Mouse (Mus musculus) MEL (cell line): ENCODE measurements around the gene Hhatl. TPM values are rescaled to one million over a fixed set of nuclear protein-coding genes. Genes with fewer than 3 reads are reported as not detected.

Experiments used
- DNase-seq: peaks from one replicate; pipeline ENCODE4 v3.0.0; 2011; ENCODE audit warnings: low read depth, low spot score
- H3K27ac ChIP-seq: 2 replicates; pipeline ENCODE4 v1.5.1; 2012; ENCODE audit warnings: low read depth, mild to moderate bottlenecking, control low read depth, low read length, moderate library complexity; ENCODE audit not compliant: control insufficient read depth
- H3K27me3 ChIP-seq, 2 experiments: fragments of 150-350 bp in 1 of 2; sonication (generic) in 1 of 2; 2 replicates each; pipeline ENCODE4 v1.6.1; 2012; ENCODE audit warnings: low read length in 2 of 2, mild to moderate bottlenecking in 2 of 2, improper control_type of control experiment in 1 of 2, moderate library complexity in 1 of 2; ENCODE audit not compliant: insufficient read depth in 2 of 2, control insufficient read depth in 1 of 2
- H3K36me3 ChIP-seq, 2 experiments: 2 replicates each; pipeline ENCODE4 v1.6.1; 2012 to 2014; ENCODE audit warnings: low read length in 2 of 2, improper control_type of control experiment in 1 of 2, inconsistent platforms in 1 of 2, mild to moderate bottlenecking in 1 of 2; ENCODE audit not compliant: insufficient read depth in 2 of 2, control insufficient read depth in 1 of 2
- H3K4me1 ChIP-seq, 2 experiments: fragments of 150-350 bp in 1 of 2; sonication (generic) in 1 of 2; 2 replicates each; pipeline ENCODE4 v1.6.1; 2012; ENCODE audit warnings: low read length in 2 of 2, improper control_type of control experiment in 1 of 2, mild to moderate bottlenecking in 1 of 2; ENCODE audit not compliant: insufficient read depth in 2 of 2, control insufficient read depth in 1 of 2
- H3K4me3 ChIP-seq, 2 experiments: fragments of 150-350 bp in 1 of 2; sonication (generic) in 1 of 2; 2 replicates each; pipeline ENCODE4 v1.5.1; 2012; ENCODE audit warnings: low read depth in 2 of 2, low read length in 2 of 2, mild to moderate bottlenecking in 2 of 2, moderate library complexity in 2 of 2, control low read depth in 1 of 2, improper control_type of control experiment in 1 of 2; ENCODE audit not compliant: control insufficient read depth in 1 of 2, insufficient read depth in 1 of 2
- H3K79me2 ChIP-seq: 2 replicates; pipeline ENCODE4 v1.6.1; 2012; ENCODE audit warnings: mild to moderate bottlenecking, low read length, moderate library complexity; ENCODE audit not compliant: control insufficient read depth, poor library complexity, insufficient read depth
- H3K9ac ChIP-seq: 2 replicates; pipeline ENCODE4 v1.6.1; 2012; ENCODE audit warnings: low read depth, mild to moderate bottlenecking, control low read depth, low read length, moderate library complexity; ENCODE audit not compliant: control insufficient read depth, poor library complexity, severe bottlenecking
- H3K9me3 ChIP-seq: fragments of 150-350 bp; sonication (generic); replicated peaks from 2 replicates; pipeline ENCODE4 v1.6.1; 2012; ENCODE audit warnings: mild to moderate bottlenecking, low read length, improper control_type of control experiment, moderate library complexity; ENCODE audit not compliant: insufficient read depth
- HCFC1 ChIP-seq: IDR thresholded peaks from 2 replicates; pipeline ENCODE4 v1.6.1; 2012; ENCODE audit warnings: low read depth, mild to moderate bottlenecking, inconsistent platforms, low read length, improper control_type of control experiment, moderate library complexity
- JUND ChIP-seq: IDR thresholded peaks from 2 replicates; pipeline ENCODE4 v1.6.1; 2011; ENCODE audit warnings: low read depth, mild to moderate bottlenecking, improper control_type of control experiment, low read length
- KAT2A ChIP-seq: conservative IDR thresholded peaks from 2 replicates; pipeline ENCODE4 v1.6.1; 2012; ENCODE audit warnings: low read depth, low read length, improper control_type of control experiment, inconsistent platforms
- MAFK ChIP-seq: IDR thresholded peaks from 2 replicates; pipeline ENCODE4 v1.6.1; 2011; ENCODE audit warnings: low read depth, mild to moderate bottlenecking, low read length, improper control_type of control experiment, borderline replicate concordance
- MEF2A ChIP-seq: IDR thresholded peaks from 2 replicates; pipeline ENCODE4 v1.6.1; 2014; ENCODE audit warnings: low read depth, mild to moderate bottlenecking, inconsistent platforms, low read length, improper control_type of control experiment; ENCODE audit not compliant: poor library complexity, insufficient replicate concordance, severe bottlenecking; ENCODE audit errors: extremely low read depth
- MXI1 ChIP-seq: IDR thresholded peaks from 2 replicates; pipeline ENCODE4 v1.6.1; 2011; ENCODE audit warnings: mild to moderate bottlenecking, low read depth, low read length, improper control_type of control experiment
- NELFE ChIP-seq: IDR thresholded peaks from 2 replicates; pipeline ENCODE4 v1.6.1; 2011; ENCODE audit warnings: low read depth, low read length, improper control_type of control experiment
- NRF1 ChIP-seq: IDR thresholded peaks from 2 replicates; pipeline ENCODE4 v1.6.1; 2014; ENCODE audit warnings: low read depth, mild to moderate bottlenecking, inconsistent platforms, low read length, improper control_type of control experiment, moderate library complexity; ENCODE audit not compliant: poor library complexity, insufficient read depth, severe bottlenecking
- POLR2A ChIP-seq, 2 experiments: IDR thresholded peaks; 2 replicates each; pipeline ENCODE4 v1.6.1; 2011 to 2012; ENCODE audit warnings: low read length in 2 of 2, mild to moderate bottlenecking in 2 of 2, control low read depth in 1 of 2, improper control_type of control experiment in 1 of 2, low read depth in 1 of 2, moderate library complexity in 1 of 2; ENCODE audit not compliant: control insufficient read depth in 1 of 2, insufficient read depth in 1 of 2, poor library complexity in 1 of 2
- POLR2AphosphoS2 ChIP-seq: IDR thresholded peaks from 2 replicates; pipeline ENCODE4 v1.6.1; 2011; ENCODE audit warnings: low read length, improper control_type of control experiment
- RAD21 ChIP-seq: IDR thresholded peaks from 2 replicates; pipeline ENCODE4 v1.6.1; 2011; ENCODE audit warnings: mild to moderate bottlenecking, low read depth, low read length, improper control_type of control experiment
- RCOR1 ChIP-seq: IDR thresholded peaks from 2 replicates; pipeline ENCODE4 v1.6.1; 2012; ENCODE audit warnings: low read depth, mild to moderate bottlenecking, inconsistent platforms, low read length, improper control_type of control experiment
- TAL1 ChIP-seq: IDR thresholded peaks from 2 replicates; pipeline ENCODE4 v1.6.1; 2012; ENCODE audit warnings: mild to moderate bottlenecking, inconsistent platforms, low read length, moderate library complexity, mixed read lengths
- USF1 ChIP-seq: IDR thresholded peaks from 2 replicates; pipeline ENCODE4 v1.6.1; 2014; ENCODE audit warnings: low read depth, mild to moderate bottlenecking, inconsistent platforms, low read length, improper control_type of control experiment, moderate library complexity
- ZMIZ1 ChIP-seq: IDR thresholded peaks from 2 replicates; pipeline ENCODE4 v1.6.1; 2012; ENCODE audit warnings: low read depth, mild to moderate bottlenecking, inconsistent platforms, low read length, improper control_type of control experiment, moderate library complexity
- polyA plus RNA-seq, 2 experiments: library from polyadenylated mRNA; stranded (reverse) in 1 of 2; unstranded in 1 of 2; fragments of >175 nt in 1 of 2; fragments of >200 nt in 1 of 2; gene quantifications; 2 replicates each; pipeline versions ENCODE4 v1.2.1 to v1.2.4; 2012; ENCODE audit warnings: low replicate concordance in 2 of 2, low read depth in 1 of 2; ENCODE audit not compliant: insufficient read length in 2 of 2, insufficient read depth in 1 of 2, missing spikeins in 1 of 2
- total RNA-seq: library from RNA; depleted of rRNA; stranded (reverse); fragments of 300-350 nt; gene quantifications from 2 replicates; pipeline ENCODE4 v1.2.3, GENCODE M21; 2012

Hhatl gene
- total and polyA plus RNA-seq, 3 experiments = not detected

GRCm38 (mm10) chr9:121762761-121763160, 29.5 kb downstream of the Hhatl start:
- no peak for DNase-seq
- TF ChIP-seq RAD21 (no peak), JUND (no peak), POLR2AphosphoS2 (no peak)
- H3K4me3 ChIP-seq = no peak overlapping the region
- no peaks in the 10 kb centered on the region for H3K4me1 ChIP-seq
- H3K9ac ChIP-seq = no peak overlapping the region
- no peaks in the 10 kb centered on the region for H3K79me2 ChIP-seq
- no peaks in the 10 kb centered on the region for H3K9me3 ChIP-seq
- H3K36me3 ChIP-seq = no peaks in the 10 kb centered on the region
- H3K27ac ChIP-seq = no peak overlapping the region
- no peaks in the 10 kb centered on the region for H3K27me3 ChIP-seq

GRCm38 (mm10) chr9:121762248-121762647, 30.1 kb downstream of the Hhatl start:
- H3K27me3 ChIP-seq = no peaks in the 10 kb centered on the region
- H3K4me3 ChIP-seq = no peak overlapping the region

GRCm38 (mm10) chr9:121761787-121762186, 30.5 kb downstream of the Hhatl start:
- DNase-seq = no peak
- H3K27ac ChIP-seq = no peak overlapping the region
- TF ChIP-seq KAT2A (no peak), POLR2AphosphoS2 (no peak), NRF1 (no peak)
- TF ChIP-seq, all 39 proteins: peak for 0
- Histone ChIP-seq H3K9ac (no peak overlapping the region), H3K4me1 (no peaks in the 10 kb centered on the region), H3K9me3 (no peaks in the 10 kb centered on the region), H3K79me2 (no peaks in the 10 kb centered on the region), H3K27me3 (no peaks in the 10 kb centered on the region), H3K4me3 (no peak overlapping the region), H3K36me3 (no peaks in the 10 kb centered on the region)

More at GRCm38 (mm10) chr9:121762248-121762647, 30.1 kb downstream of the Hhatl start:
- TF ChIP-seq ZMIZ1 (no peak), RCOR1 (no peak), POLR2A (IDR thresholded peaks at IDR 0.05; ENCODE audit: control insufficient read depth in 1 of 2, insufficient read depth in 1 of 2, low read depth in 1 of 2, low read length in 2 of 2, poor library complexity in 1 of 2) (no peak), HCFC1 (no peak), NELFE (no peak), MAFK (no peak), MXI1 (no peak), TAL1 (no peak), USF1 (no peak), MEF2A (no peak)
- Histone ChIP-seq H3K79me2 (no peaks in the 10 kb centered on the region), H3K36me3 (no peaks in the 10 kb centered on the region), H3K27ac (no peak overlapping the region), H3K9ac (no peak overlapping the region), H3K9me3 (no peaks in the 10 kb centered on the region), H3K4me1 (no peaks in the 10 kb centered on the region)
- DNase-seq = no peak
